Mouse (Mus musculus): ENCODE results near the gene Csnk1g1. TPM values are rescaled to one million over a fixed set of nuclear protein-coding genes. Genes with fewer than 3 reads are reported as not detected.

Csnk1g1 gene
- total RNA-seq (2022) = 10 to 100 TPM in 2 of 4 experiments, 1 to 10 TPM in 2; 8.5 to 11.6 (median 9.5) TPM

DNA sequence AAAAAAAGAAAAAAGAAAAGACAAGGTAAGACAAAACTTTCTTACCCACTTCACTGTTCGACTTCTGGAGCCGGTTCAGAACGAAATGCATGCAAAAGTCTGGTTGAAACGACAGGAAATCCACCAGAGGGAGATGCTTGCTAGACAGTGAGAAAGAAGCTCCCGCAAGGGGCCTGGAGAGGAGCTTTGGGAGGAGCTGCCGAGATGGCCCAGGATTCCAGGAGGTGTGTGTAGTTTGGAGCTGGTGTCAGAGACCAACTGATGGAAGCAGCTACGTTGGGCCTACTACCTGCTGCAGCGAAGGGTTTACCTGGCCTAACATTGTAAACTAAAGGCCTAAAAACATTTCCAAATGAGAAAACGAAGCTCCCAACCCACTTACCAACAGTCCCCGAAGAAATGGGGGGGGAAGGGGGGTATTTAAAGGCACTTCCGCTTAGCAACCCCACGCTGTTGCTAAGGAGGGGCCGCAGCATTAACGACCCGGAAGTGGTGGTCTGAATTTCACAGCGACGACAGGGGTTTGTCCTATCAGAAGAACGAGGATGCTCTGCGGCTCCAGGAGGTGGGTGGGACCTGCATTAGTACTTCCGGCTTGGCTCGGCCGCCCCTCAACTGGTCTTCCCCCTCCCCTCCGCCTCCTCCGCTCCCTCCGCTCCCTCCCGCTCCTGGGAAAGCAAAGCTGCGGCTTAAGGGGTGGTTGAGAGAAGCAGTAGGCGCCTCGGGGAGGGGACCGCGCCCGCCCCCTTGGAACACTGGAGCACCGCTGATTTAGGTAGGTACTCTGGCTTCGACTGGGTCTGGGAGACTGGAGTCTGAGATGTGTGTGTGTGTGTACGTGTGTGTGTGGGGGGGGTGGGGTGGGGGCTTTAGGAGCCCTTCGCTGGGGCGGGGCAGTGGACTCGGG lies at the start of gene Csnk1g1, which contains the start of gene Trip4:
TSS of gene Csnk1g1 (plus strand) at position 531 of the 907 bp plus-strand sequence.
TSS of gene Trip4 (minus strand) at position 401 of the 907 bp plus-strand sequence.
- peak; percentile 95 for DNase-seq (ENCODE audit: low spot score)

DNA sequence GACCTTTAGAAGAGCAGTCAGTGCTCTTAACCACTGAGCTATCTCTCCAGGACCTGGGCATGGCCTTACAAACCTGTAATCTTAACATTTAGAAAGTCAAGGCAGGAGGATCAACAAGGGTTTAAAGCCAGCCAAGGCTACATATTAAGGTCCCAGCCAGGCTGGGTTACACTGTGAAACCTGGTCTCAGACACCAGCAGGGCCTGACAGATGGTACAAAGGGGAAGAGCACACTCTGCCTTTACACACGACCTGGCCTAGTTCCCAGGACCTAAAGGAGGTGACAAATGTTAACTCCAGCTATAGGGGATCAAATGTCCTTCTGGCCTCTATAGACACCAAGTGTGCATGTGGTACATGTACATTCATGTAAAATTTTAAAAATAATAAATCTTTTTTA lies 49.1 kb upstream of the Csnk1g1 start:
- DNase-seq (ENCODE audit: low spot score) = no peak

GRCm38 (mm10) chr9:65884564-65885315 lies 24.0 kb upstream of the Csnk1g1 start:
- peak; percentile 89 for DNase-seq (ENCODE audit: low spot score)

GRCm38 (mm10) chr9:65890143-65890628 lies 18.5 kb upstream of the Csnk1g1 start, which contains the start of gene Pclaf:
TSS of gene Pclaf (plus strand) at chr9:65890237.
- peak; percentile 60 for DNase-seq (ENCODE audit: low spot score)

DNA sequence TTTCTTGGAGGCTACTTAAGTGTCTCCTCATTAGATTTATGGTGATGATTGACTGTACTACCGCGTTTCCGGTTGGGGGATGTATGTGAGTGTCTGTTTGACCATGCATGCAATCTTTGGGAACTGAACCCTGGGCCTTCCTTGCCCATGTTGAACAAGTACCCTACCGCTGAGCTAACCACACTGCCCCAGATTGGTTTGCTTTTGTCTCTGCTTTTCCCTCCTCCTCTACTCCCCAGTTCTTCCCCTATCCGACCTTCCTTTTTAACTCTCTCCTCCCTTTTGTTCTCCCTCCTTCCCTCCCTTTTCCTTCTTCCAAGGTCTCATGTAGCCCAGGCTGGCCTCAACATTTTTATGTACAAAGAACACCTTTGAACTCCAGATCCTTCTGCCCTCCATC lies 17.6 kb upstream of the Csnk1g1 start:
- DNase-seq (ENCODE audit: low spot score) = no peak

GRCm38 (mm10) chr9:65896977-65897376 lies 11.7 kb upstream of the Csnk1g1 start:
- no peak for DNase-seq (ENCODE audit: low spot score)

GRCm38 (mm10) chr9:65902879-65903278 lies 5.8 kb upstream of the Csnk1g1 start:
- DNase-seq (ENCODE audit: low spot score) = no peak

GRCm38 (mm10) chr9:65903419-65903818 lies 5.3 kb upstream of the Csnk1g1 start:
- DNase-seq (ENCODE audit: low spot score) = no peak

DNA sequence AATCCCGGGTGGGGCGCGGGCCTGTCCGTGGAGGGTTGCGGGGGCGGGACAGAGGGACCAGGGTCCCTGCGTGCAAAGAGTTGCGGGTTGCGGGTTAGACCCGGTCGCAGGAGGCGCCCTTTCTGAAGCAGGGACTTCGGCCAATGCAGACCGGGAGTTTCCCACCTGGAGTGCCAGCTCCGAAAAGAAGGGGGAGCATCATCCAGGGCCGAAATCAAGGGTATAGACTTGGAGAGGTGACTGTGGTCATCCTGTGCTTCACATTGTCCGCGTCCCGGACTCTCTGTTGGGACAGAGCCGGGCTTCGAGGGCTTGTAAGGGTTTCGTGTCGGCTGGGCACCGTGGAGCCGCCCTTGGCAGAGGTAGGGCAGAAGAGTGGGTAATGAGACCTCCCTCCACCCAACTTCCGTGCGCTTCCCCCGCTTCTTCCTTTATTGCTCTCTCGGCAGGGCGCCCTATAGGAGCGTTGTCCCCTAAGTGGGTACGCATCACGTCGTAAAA lies 627 bp downstream of the Csnk1g1 start:
- peak; percentile 50 for DNase-seq (ENCODE audit: low spot score)

- no peak for DNase-seq (ENCODE audit: low spot score)
These were observed 1.1 kb downstream of the Csnk1g1 start for GRCm38 (mm10) chr9:65909837-65910236.

- no peak for DNase-seq (ENCODE audit: low spot score)
These were observed 5.3 kb downstream of the Csnk1g1 start for GRCm38 (mm10) chr9:65913976-65914375.

- DNase-seq (ENCODE audit: low spot score) = no peak
These were observed 8.3 kb downstream of the Csnk1g1 start for GRCm38 (mm10) chr9:65917015-65917414.

- no peak for DNase-seq (ENCODE audit: low spot score)
These were observed 19.7 kb downstream of the Csnk1g1 start for GRCm38 (mm10) chr9:65928456-65928855.

- no peak for DNase-seq (ENCODE audit: low spot score)
These were observed 21.1 kb downstream of the Csnk1g1 start for GRCm38 (mm10) chr9:65929826-65930225.

DNA sequence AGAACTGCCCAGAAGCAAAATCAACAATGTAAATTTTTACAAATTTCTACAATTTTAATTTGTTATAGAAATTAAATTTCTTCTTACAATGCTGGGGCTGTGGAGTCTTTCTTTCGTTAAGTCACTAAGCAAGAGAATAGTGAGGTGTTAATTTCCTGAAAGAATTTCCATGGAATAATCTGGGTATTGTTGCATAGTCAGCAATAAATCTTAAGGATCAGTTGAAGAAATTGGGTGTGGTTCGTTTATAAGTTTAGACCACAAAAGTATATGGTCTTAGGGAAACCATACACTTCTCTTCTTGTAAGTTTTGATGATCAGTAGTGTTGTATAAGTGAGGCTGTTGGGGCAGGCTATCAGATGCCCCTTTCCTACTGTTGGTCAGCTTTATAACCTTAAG lies 28.8 kb downstream of the Csnk1g1 start:
- DNase-seq (ENCODE audit: low spot score) = no peak

GRCm38 (mm10) chr9:65951082-65951587 lies 42.4 kb downstream of the Csnk1g1 start:
- DNase-seq (ENCODE audit: low spot score) = no peak

DNA sequence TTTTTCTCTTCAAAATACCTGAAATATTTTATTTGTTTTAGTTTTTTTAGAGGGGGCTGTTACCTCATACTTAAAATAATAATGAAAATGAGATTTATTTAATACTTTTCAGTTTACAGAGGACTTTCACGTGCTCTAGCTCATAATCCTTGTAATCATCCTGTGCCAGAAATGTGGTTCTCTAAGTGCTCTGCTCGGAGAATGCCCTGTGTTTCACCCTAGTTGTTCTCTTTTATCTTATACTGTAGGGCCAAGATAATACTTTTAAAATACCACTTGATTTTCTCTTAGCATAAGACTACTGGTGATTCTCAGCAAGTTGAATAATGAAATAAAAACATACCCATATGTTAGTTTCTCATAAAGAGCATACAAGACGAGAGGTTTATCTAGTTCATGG lies 61.3 kb downstream of the Csnk1g1 start:
- DNase-seq (ENCODE audit: low spot score) = no peak

GRCm38 (mm10) chr9:65973206-65973605 lies 64.5 kb downstream of the Csnk1g1 start:
- DNase-seq (ENCODE audit: low spot score) = no peak

- DNase-seq (ENCODE audit: low spot score) = peak; percentile 13
These were observed 67.2 kb downstream of the Csnk1g1 start for GRCm38 (mm10) chr9:65975886-65976285.

DNA sequence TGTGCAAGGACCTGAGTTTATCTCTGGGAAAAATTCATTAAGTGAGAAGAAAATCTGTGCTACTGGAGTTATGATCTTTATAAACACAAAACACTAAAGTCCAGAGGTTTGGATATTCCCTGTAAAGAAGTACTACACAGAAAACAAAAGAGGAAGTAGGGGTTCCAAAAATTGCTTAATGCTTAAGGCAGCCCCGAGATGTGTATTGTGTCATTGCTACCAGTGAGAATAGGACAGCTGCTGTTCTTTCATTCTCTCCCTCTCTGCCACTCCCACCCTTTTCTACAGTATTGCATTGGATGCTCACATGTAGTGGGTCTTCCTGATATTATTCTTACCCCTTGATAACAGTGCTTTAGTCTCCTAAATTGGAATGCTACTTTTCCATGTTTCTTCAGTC lies 74.1 kb downstream of the Csnk1g1 start:
- DNase-seq (ENCODE audit: low spot score) = no peak

DNA sequence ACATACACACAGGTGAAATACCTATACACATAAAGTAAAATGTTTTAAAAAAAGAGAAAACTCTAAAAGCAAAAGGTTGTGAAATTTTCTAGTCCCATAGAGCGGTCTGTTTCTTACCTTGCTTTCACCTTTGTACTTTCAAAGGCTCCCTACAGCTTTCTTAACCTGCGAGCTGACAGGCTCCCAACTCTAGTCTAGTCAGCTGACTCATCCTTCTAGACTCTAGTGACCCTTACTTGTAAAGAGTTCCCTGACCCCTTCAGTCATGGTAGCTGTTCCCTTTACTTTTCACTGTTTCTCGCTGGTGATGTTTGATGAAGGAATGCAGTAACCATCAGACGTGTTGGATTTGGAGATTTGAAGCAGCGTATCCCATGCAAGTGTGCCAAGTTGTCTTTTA lies 78.3 kb downstream of the Csnk1g1 start:
- DNase-seq (ENCODE audit: low spot score) = no peak
